Mouse (Mus musculus): ENCODE measurements around the gene Tspan31. TPM values are rescaled to one million over a fixed set of nuclear protein-coding genes. Genes with fewer than 3 reads are reported as not detected.
"Not testable (repeated sequence)": the region's sequence is repeated elsewhere in the genome, so short reads cannot be mapped to it uniquely, and the experiment has no call there.

Gene Tspan31
- total and polyA plus RNA-seq, 2 experiments from 2014 or later: 98.1 to 105 TPM

DNA sequence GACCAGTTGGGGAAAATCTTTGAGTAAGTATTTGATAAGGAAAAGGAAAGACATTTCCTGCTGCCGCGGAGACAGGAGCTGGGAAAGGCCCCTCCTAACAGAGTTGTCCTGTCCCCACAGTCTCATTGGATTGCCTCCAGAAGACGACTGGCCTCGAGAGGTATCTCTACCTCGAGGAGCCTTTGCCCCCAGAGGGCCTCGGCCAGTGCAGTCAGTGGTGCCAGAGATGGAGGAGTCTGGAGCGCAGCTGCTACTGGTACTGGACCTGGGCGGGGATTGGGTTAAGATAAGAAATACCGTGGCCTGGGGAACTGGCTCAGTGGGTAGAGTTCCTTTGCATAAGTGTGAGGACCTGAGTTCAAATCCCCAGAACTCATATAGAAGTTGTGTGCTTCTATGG, 4.1 kb downstream of the Tspan31 start:
- ATAC-seq: no peak
- WGBS: 89% methylated on average over 9 of the region's 9 CpGs
- H3K36me3 ChIP-seq (ENCODE audit: insufficient read depth): peaks cover 42% of the 10 kb centered on the region
- H3K4me1 ChIP-seq (ENCODE audit: insufficient read depth): peaks cover 24% of the 10 kb centered on the region
- no peak overlapping the region for H3K9ac ChIP-seq
- H3K27ac ChIP-seq (ENCODE audit: low read depth, low read length): no peak overlapping the region
- no peak for DNase-seq
- no peak for TF ChIP-seq CTCF (IDR thresholded peaks at IDR 0.05; ENCODE audit: low read depth)
- H3K27me3 ChIP-seq (ENCODE audit: insufficient read depth, low read length): no peaks in the 10 kb centered on the region
- H3K9me3 ChIP-seq (ENCODE audit: low read length): no peaks in the 10 kb centered on the region
- H3K4me3 ChIP-seq (ENCODE audit: low read depth, low read length): no peak overlapping the region
- no peak overlapping the region for H3K4me2 ChIP-seq (ENCODE audit: low read depth)

DNA sequence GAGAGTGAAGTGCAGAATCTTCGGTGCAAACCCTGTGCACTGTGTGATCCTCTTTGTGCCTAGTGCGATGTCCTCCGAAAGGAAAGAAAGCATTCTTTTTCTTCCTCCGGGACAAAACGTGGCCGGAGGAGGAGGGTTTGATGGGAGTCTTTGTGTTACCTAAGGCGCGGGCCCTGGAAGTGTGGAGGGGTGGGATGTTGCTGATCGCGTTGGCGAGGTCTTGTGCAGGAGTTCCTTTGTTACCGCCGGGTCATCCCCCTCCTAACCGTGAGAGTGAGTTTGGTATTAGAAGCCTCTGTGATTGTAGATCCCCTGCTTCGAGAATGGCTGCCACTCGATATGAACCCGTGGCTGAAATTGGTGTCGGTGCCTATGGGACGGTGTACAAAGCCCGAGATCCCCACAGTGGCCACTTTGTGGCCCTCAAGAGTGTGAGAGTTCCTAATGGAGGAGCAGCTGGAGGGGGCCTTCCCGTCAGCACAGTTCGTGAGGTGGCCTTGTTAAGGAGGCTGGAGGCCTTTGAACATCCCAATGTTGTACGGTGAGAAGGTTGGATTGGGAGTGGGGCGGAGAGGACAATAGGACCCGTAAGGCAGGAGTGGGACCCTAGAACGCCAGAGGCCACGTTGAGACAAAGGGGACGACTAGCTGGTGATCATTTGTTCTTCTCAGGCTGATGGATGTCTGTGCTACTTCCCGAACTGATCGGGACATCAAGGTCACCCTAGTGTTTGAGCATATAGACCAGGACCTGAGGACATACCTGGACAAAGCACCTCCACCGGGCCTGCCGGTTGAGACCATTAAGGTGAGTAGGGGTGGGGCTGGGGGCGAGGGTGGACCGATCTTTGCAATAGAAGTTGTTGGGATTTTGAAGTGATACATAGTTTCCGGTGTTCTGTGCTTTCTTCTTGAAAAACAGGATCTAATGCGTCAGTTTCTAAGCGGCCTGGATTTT, 5.9 kb downstream of the Tspan31 start:
- peak overlapping the region; percentile 88 for H3K4me2 ChIP-seq (ENCODE audit: low read depth)
- H3K36me3 ChIP-seq (ENCODE audit: insufficient read depth): peaks cover 42% of the 10 kb centered on the region
- DNase-seq (no peak), ATAC-seq (peak; percentile 1; the same call in 1 of the 2 replicates)
- H3K9me3 ChIP-seq (ENCODE audit: low read length): no peaks in the 10 kb centered on the region
- peak overlapping the region; percentile 94 for H3K9ac ChIP-seq
- peak overlapping the region; percentile 96 for H3K27ac ChIP-seq (ENCODE audit: low read depth, low read length)
- TF ChIP-seq CTCF (IDR thresholded peaks at IDR 0.05; ENCODE audit: low read depth): no peak
- no peaks in the 10 kb centered on the region for H3K27me3 ChIP-seq (ENCODE audit: insufficient read depth, low read length)
- peak overlapping the region; percentile 91 for H3K4me3 ChIP-seq (ENCODE audit: low read depth, low read length)
- peaks cover 21% of the 10 kb centered on the region for H3K4me1 ChIP-seq (ENCODE audit: insufficient read depth)
- 12% methylated on average over 37 of the region's 37 CpGs for WGBS

DNA sequence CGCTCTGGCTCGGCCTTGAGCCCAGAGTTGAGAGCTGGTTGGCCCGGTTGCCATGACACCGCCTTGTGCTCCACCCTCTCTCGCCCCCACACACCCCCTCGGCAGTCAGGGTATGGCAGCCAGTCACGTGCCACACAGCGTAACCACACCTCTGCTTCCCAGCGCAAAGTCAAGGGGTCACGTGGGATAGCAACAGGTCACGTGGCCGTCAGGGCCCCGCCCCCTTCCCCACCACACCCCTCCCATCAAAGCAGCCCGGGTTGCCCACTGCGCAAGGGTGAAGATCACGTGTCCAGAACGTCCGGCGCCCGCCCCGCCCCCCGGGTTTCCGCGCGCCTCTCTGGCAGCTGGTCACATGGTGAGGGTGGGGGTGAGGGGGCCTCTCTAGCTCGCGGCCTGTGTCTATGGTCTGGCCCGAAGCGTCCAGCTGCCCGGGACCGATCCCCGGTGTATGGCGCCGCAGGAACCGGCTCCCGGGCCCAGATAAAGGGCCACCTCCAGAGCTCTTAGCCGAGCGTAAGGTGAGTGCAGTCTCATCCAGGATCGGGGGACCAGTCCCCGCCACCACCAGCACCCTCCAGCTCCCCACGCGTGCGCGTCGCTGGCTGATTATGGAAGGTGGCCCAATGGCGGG, 6.7 kb downstream of the Tspan31 start, which contains the start of gene Cdk4:
Gene Cdk4 (plus strand): TSS at position 296 of the 634 bp plus-strand sequence.
- peak within 1 kb of the TSS; percentile 88 for H3K4me2 ChIP-seq (ENCODE audit: low read depth)
- peak within 1 kb of the TSS; percentile 96 for H3K27ac ChIP-seq (ENCODE audit: low read depth, low read length)
- H3K27me3 ChIP-seq (ENCODE audit: insufficient read depth, low read length): no peaks in the 10 kb centered on the region
- H3K4me3 ChIP-seq (ENCODE audit: low read depth, low read length): peak within 1 kb of the TSS; percentile 91
- WGBS: 1% methylated on average over 46 of the region's 46 CpGs
- ATAC-seq (peak; percentile 89), DNase-seq (peak; percentile 99)
- 0 out of 2 replicates have a peak, but pooled peaks have one; percentile 0 for TF ChIP-seq CTCF (IDR thresholded peaks at IDR 0.05; ENCODE audit: low read depth)
- H3K36me3 ChIP-seq (ENCODE audit: insufficient read depth): peaks cover 37% of the 10 kb centered on the region
- no peaks in the 10 kb centered on the region for H3K9me3 ChIP-seq (ENCODE audit: low read length)
- peak within 1 kb of the TSS; percentile 94 for H3K9ac ChIP-seq
- peaks cover 15% of the 10 kb centered on the region for H3K4me1 ChIP-seq (ENCODE audit: insufficient read depth)

DNA sequence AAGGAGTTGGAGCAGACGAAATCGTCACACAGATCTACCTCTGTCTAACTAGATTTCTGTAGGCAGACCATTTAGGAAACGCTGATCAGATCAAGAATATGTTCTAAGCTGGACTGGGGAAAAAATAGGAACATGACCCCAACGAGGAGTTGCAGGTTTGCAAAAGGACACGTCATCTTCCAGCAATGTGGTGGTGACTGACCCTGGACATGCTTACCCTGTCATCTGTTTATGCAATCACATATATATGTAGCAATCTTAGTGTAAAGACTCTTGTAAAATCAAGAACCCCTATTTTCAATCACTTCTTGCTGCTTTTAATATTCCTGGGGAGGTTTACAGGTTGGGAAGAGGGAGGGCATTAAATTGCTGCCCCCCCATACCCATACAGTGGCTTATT, 7.6 kb downstream of the Tspan31 start:
- H3K4me3 ChIP-seq (ENCODE audit: low read depth, low read length): no peak overlapping the region
- no peak overlapping the region; the same call in 1 of the 2 replicates for H3K9ac ChIP-seq
- DNase-seq (no peak), ATAC-seq (no peak)
- H3K27ac ChIP-seq (ENCODE audit: low read depth, low read length): peak overlapping the region; percentile 83
- peaks cover 34% of the 10 kb centered on the region for H3K36me3 ChIP-seq (ENCODE audit: insufficient read depth)
- WGBS: 73% methylated on average over 5 of the region's 5 CpGs
- no peak for TF ChIP-seq CTCF (IDR thresholded peaks at IDR 0.05; ENCODE audit: low read depth)
- H3K9me3 ChIP-seq (ENCODE audit: low read length): no peaks in the 10 kb centered on the region
- no peaks in the 10 kb centered on the region for H3K27me3 ChIP-seq (ENCODE audit: insufficient read depth, low read length)
- peaks cover 20% of the 10 kb centered on the region for H3K4me1 ChIP-seq (ENCODE audit: insufficient read depth)
- peak overlapping the region; percentile 88; the same call in 1 of the 2 replicates for H3K4me2 ChIP-seq (ENCODE audit: low read depth)

DNA sequence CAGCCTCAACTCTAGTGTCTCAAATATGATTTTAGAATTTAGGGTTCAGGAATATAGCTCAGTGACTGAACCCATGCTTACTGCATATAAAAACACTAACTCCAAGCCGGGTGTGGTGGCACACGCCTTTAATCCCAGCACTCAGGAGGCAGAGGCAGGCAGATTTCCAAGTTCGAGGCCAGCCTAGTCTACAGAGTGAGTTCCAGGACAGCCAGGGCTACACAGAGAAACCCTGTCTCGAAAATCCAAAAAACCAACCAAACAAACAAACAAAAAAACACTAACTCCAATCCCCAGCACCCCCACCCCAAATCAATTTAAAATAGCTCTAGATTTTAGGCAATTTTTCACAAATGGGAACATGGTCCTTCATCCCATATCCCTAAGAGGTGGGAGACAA, 8.0 kb downstream of the Tspan31 start:
- DNase-seq; H3K27me3 ChIP-seq (ENCODE audit: insufficient read depth, low read length); H3K9ac ChIP-seq; ATAC-seq; H3K4me3 ChIP-seq (ENCODE audit: low read depth, low read length); H3K4me2 ChIP-seq (ENCODE audit: low read depth); H3K9me3 ChIP-seq (ENCODE audit: low read length): not testable (repeated sequence)
- peak overlapping the region; percentile 83; the same call in 1 of the 2 replicates for H3K27ac ChIP-seq (ENCODE audit: low read depth, low read length)
- WGBS: 91% methylated on average over 4 of the region's 4 CpGs
- H3K36me3 ChIP-seq (ENCODE audit: insufficient read depth): peaks cover 34% of the 10 kb centered on the region
- H3K4me1 ChIP-seq (ENCODE audit: insufficient read depth): peaks cover 20% of the 10 kb centered on the region

DNA sequence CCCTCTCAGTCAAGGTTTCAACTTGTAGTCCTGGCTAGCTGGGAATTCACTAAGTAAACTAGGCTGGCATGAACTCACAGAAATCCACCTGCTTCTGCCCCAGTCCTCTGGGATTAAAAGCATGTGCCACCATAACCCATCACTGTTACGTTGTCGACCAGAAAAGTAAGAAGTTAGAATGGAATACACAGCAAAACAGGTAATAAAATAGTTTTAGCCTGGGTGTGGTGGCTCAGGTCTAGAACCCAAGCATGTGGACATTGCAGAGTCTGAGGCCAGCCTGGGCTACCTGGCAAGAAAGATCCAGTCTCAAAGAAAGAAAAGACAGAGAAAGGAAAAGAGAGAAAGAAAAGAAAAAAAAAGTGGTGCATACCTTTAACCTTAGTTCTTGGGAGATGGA, 8.6 kb downstream of the Tspan31 start:
- no peak for TF ChIP-seq CTCF (IDR thresholded peaks at IDR 0.05; ENCODE audit: low read depth)
- Histone ChIP-seq H3K27me3 (ENCODE audit: insufficient read depth, low read length) (no peaks in the 10 kb centered on the region), H3K36me3 (ENCODE audit: insufficient read depth) (peaks cover 33% of the 10 kb centered on the region), H3K4me2 (ENCODE audit: low read depth) (peak overlapping the region; percentile 88), H3K9ac (peak overlapping the region; percentile 96; the same call in 1 of the 2 replicates), H3K4me1 (ENCODE audit: insufficient read depth) (peaks cover 20% of the 10 kb centered on the region), H3K27ac (ENCODE audit: low read depth, low read length) (peak overlapping the region; percentile 96), H3K9me3 (ENCODE audit: low read length) (no peaks in the 10 kb centered on the region), H3K4me3 (ENCODE audit: low read depth, low read length) (peak overlapping the region; percentile 88; the same call in 1 of the 2 replicates)
- DNase-seq (no peak), ATAC-seq (no peak)
- WGBS: 56% methylated on average over 2 of the region's 2 CpGs

Data from forebrain, postnatal 0 days (tissue).